30 mouse cellular contexts compared by ENCODE assay signal in the genomic region with DNA sequence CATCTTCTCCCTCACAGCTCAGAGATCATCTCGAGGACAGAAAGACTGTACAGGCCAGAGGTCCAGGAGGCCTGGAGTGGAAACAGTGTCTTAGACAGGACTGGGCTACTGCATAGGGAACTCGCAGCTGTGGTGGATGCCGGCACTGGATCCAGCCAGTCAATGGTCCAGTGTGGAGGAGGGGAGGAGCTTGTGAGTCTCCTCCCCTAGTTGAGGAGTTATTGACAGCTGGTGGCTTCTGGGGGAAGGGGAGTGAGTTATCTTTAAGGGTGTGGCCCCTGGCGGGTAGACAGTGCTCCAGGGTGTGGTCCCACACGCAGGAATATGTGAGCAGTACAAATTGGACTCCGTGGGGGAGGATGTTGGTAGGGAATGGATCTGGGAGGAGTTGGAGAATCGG. TPM values are rescaled to one million over a fixed set of nuclear protein-coding genes. Genes with fewer than 3 reads are reported as not detected.
DNase-seq lines count a peak whose midpoint lies in the region; ATAC-seq and TF ChIP-seq lines count a peak whose summit lies in the region.
"Had no signal": no experiment of that assay in that cellular context is flagged by ENCODE, and none has a peak within 500 bp of the region (broad histone marks: within the 10 kb centered on the region; RNA-seq: fewer than 3 reads in every experiment).

No protein-coding gene starts in this region.

- H3K9ac ChIP-seq in embryonic facial prominence, embryonic 15.5 days, result no peak overlapping the region
- H3K9ac ChIP-seq in liver, embryonic 12.5 days, result no peak overlapping the region
- H3K9ac ChIP-seq in stomach, postnatal 0 days (ENCODE audit: low read length), result no peak overlapping the region
- no peak overlapping the region for H3K9ac ChIP-seq in hindbrain, embryonic 14.5 days
- H3K9ac ChIP-seq: embryonic facial prominence, embryonic 12.5 days; forebrain, embryonic 15.5 days; hindbrain, embryonic 15.5 days; limb, embryonic 12.5 days; midbrain, embryonic 12.5 days; neural tube, embryonic 13.5 days had no signal

- peak; percentile 19; the same call in 1 of the 2 replicates for ATAC-seq in embryonic facial prominence, embryonic 15.5 days (ENCODE audit: insufficient number of reproducible peaks, low FRiP score, low TSS enrichment, low read depth)
- ATAC-seq in liver, embryonic 12.5 days, result peak; percentile 78
- ATAC-seq in stomach, postnatal 0 days (ENCODE audit: low FRiP score, low TSS enrichment), result 0 out of 2 replicates have a peak, but pooled peaks have one; percentile 35
- no peak for ATAC-seq in hindbrain, embryonic 14.5 days (ENCODE audit: low FRiP score)
- ATAC-seq: forebrain, embryonic 15.5 days; inflammation-experienced regulatory T-cells, adult 6 months; lung, postnatal 0 days had no signal

- 63% methylated on average over 7 of the region's 7 CpGs for WGBS in embryonic facial prominence, embryonic 15.5 days
- 76% methylated on average over 7 of the region's 7 CpGs for WGBS in embryonic facial prominence, embryonic 10.5 days
- WGBS in liver, embryonic 12.5 days (ENCODE audit: insufficient replicate concordance), result 43% methylated on average over 7 of the region's 7 CpGs
- WGBS in stomach, postnatal 0 days, result 64% methylated on average over 7 of the region's 7 CpGs
- WGBS in hindbrain, embryonic 14.5 days, result 67% methylated on average over 7 of the region's 7 CpGs

- no peaks in the 10 kb centered on the region for H3K36me3 ChIP-seq in embryonic facial prominence, embryonic 15.5 days
- no peaks in the 10 kb centered on the region for H3K36me3 ChIP-seq in embryonic facial prominence, embryonic 10.5 days (replicated peaks)
- H3K36me3 ChIP-seq in testis, adult 2 months (ENCODE audit: control insufficient read depth, insufficient read depth, low read length), result no peaks in the 10 kb centered on the region
- no peaks in the 10 kb centered on the region for H3K36me3 ChIP-seq in liver, embryonic 12.5 days
- no peaks in the 10 kb centered on the region for H3K36me3 ChIP-seq in stomach, postnatal 0 days (ENCODE audit: control insufficient read depth, insufficient read depth, low read length)
- no peaks in the 10 kb centered on the region for H3K36me3 ChIP-seq in hindbrain, embryonic 14.5 days (replicated peaks; ENCODE audit: control insufficient read depth, insufficient read depth)
- H3K36me3 ChIP-seq: embryonic facial prominence, embryonic 12.5 days; forebrain, embryonic 15.5 days; hindbrain, embryonic 15.5 days; limb, embryonic 12.5 days; midbrain, embryonic 12.5 days; neural tube, embryonic 13.5 days had no signal

- H3K27me3 ChIP-seq in embryonic facial prominence, embryonic 15.5 days, result no peaks in the 10 kb centered on the region
- H3K27me3 ChIP-seq in embryonic facial prominence, embryonic 10.5 days (replicated peaks; ENCODE audit: low read depth, poor library complexity, severe bottlenecking), result 0 out of 2 replicates have a peak, but pooled peaks cover 8% of the 10 kb centered on the region
- H3K27me3 ChIP-seq in testis, adult 2 months (ENCODE audit: control insufficient read depth, insufficient read depth, low read length), result no peaks in the 10 kb centered on the region
- H3K27me3 ChIP-seq in liver, embryonic 12.5 days (replicated peaks), result 0 out of 2 replicates have a peak, but pooled peaks cover 9% of the 10 kb centered on the region
- no peaks in the 10 kb centered on the region for H3K27me3 ChIP-seq in stomach, postnatal 0 days (ENCODE audit: control insufficient read depth, insufficient read depth, low read length)
- H3K27me3 ChIP-seq in hindbrain, embryonic 14.5 days (ENCODE audit: control insufficient read depth, insufficient read depth, low read length), result 0 out of 2 replicates have a peak, but pooled peaks cover 4% of the 10 kb centered on the region
- H3K27me3 ChIP-seq: forebrain, embryonic 15.5 days had no signal

- TF ChIP-seq POLR2A in testis, adult 2 months (IDR thresholded peaks at IDR 0.05; ENCODE audit: control insufficient read depth, low read depth, low read length), result no peak

- no peak for TF ChIP-seq CTCF in testis, adult 2 months (IDR thresholded peaks at IDR 0.05; ENCODE audit: control insufficient read depth, insufficient read depth, insufficient replicate concordance, low read depth, low read length)
- no peak for TF ChIP-seq CTCF in stomach, postnatal 0 days (IDR thresholded peaks at IDR 0.05; ENCODE audit: low read depth)

- H3K4me3 ChIP-seq in embryonic facial prominence, embryonic 15.5 days (replicated peaks), result no peak overlapping the region
- no peak overlapping the region for H3K4me3 ChIP-seq in embryonic facial prominence, embryonic 10.5 days
- H3K4me3 ChIP-seq in testis, adult 2 months (ENCODE audit: control insufficient read depth, low read depth, low read length), result peak overlapping the region; percentile 12; the same call in 1 of the 2 replicates
- H3K4me3 ChIP-seq in liver, embryonic 12.5 days, result no peak overlapping the region
- H3K4me3 ChIP-seq in stomach, postnatal 0 days (ENCODE audit: low read depth, low read length), result no peak overlapping the region
- H3K4me3 ChIP-seq in hindbrain, embryonic 14.5 days (replicated peaks; ENCODE audit: low read length), result no peak overlapping the region
- H3K4me3 ChIP-seq: embryonic facial prominence, embryonic 12.5 days; erythroblast, embryonic 14.5 days; forebrain, embryonic 15.5 days; hindbrain, embryonic 15.5 days; layer of hippocampus, adult 2 months; left cerebral cortex, adult 2 months; limb, embryonic 12.5 days; megakaryocyte, embryonic 14.5 days; midbrain, embryonic 12.5 days; neural tube, embryonic 13.5 days had no signal

- no peaks in the 10 kb centered on the region for H3K4me1 ChIP-seq in embryonic facial prominence, embryonic 15.5 days
- H3K4me1 ChIP-seq in embryonic facial prominence, embryonic 10.5 days, result no peaks in the 10 kb centered on the region
- peaks cover 4% of the 10 kb centered on the region for H3K4me1 ChIP-seq in testis, adult 2 months (ENCODE audit: control insufficient read depth, insufficient read depth, low read length)
- H3K4me1 ChIP-seq in liver, embryonic 12.5 days, result peaks cover 11% of the 10 kb centered on the region
- no peaks in the 10 kb centered on the region for H3K4me1 ChIP-seq in stomach, postnatal 0 days (replicated peaks; ENCODE audit: control insufficient read depth, insufficient read depth)
- H3K4me1 ChIP-seq in hindbrain, embryonic 14.5 days (replicated peaks; ENCODE audit: control insufficient read depth, insufficient read depth, low read length), result 0 out of 2 replicates have a peak, but pooled peaks cover 3% of the 10 kb centered on the region
- H3K4me1 ChIP-seq: embryonic facial prominence, embryonic 12.5 days; hindbrain, embryonic 15.5 days; limb, embryonic 12.5 days; megakaryocyte, embryonic 14.5 days; neural tube, embryonic 13.5 days had no signal

- no peaks in the 10 kb centered on the region for H3K9me3 ChIP-seq in embryonic facial prominence, embryonic 15.5 days (replicated peaks)
- no peaks in the 10 kb centered on the region for H3K9me3 ChIP-seq in embryonic facial prominence, embryonic 10.5 days
- H3K9me3 ChIP-seq in liver, embryonic 12.5 days (replicated peaks), result no peaks in the 10 kb centered on the region
- no peaks in the 10 kb centered on the region for H3K9me3 ChIP-seq in stomach, postnatal 0 days (ENCODE audit: control insufficient read depth, low read length)
- no peaks in the 10 kb centered on the region for H3K9me3 ChIP-seq in hindbrain, embryonic 14.5 days (ENCODE audit: control insufficient read depth, low read length)
- H3K9me3 ChIP-seq: embryonic facial prominence, embryonic 12.5 days; forebrain, embryonic 15.5 days; hindbrain, embryonic 15.5 days; limb, embryonic 12.5 days; midbrain, embryonic 12.5 days; neural tube, embryonic 13.5 days had no signal

- no peak for TF ChIP-seq EP300 in stomach, postnatal 0 days (optimal IDR thresholded peaks at IDR 0.05)

- H3K27ac ChIP-seq in embryonic facial prominence, embryonic 15.5 days (replicated peaks), result no peak overlapping the region
- no peak overlapping the region for H3K27ac ChIP-seq in embryonic facial prominence, embryonic 10.5 days (replicated peaks)
- no peak overlapping the region for H3K27ac ChIP-seq in testis, adult 2 months (ENCODE audit: control insufficient read depth, insufficient read depth, low read depth, low read length)
- no peak overlapping the region for H3K27ac ChIP-seq in liver, embryonic 12.5 days
- H3K27ac ChIP-seq in stomach, postnatal 0 days (replicated peaks), result no peak overlapping the region
- no peak overlapping the region for H3K27ac ChIP-seq in hindbrain, embryonic 14.5 days
- H3K27ac ChIP-seq: embryonic facial prominence, embryonic 12.5 days; forebrain, embryonic 15.5 days; hindbrain, embryonic 15.5 days; layer of hippocampus, adult 2 months; left cerebral cortex, adult 2 months; limb, embryonic 12.5 days; midbrain, embryonic 12.5 days; neural tube, embryonic 13.5 days had no signal

- DNase-seq in embryonic facial prominence, embryonic 10.5 days (ENCODE audit: low spot score), result no peak
- DNase-seq in testis, postnatal 10 days (ENCODE audit: low spot score), result no peak
- DNase-seq in stomach, postnatal 0 days (ENCODE audit: low spot score), result no peak
- no peak for DNase-seq in adrenal gland, postnatal 36 days
- no peak for DNase-seq in hindbrain, embryonic 14.5 days (ENCODE audit: low spot score)
- DNase-seq: adrenal gland, adult 8-10 months; cerebellum, adult 8-10 months; cerebellum, postnatal 36 days; kidney, adult 18-20 months; kidney, postnatal 36 days; lung, adult 18-20 months; lung, postnatal 4 days; thymus, postnatal 14 days had no signal

- no peak overlapping the region for H3K4me2 ChIP-seq in embryonic facial prominence, embryonic 15.5 days (replicated peaks)
- peak overlapping the region; percentile 25 for H3K4me2 ChIP-seq in liver, embryonic 12.5 days
- no peak overlapping the region for H3K4me2 ChIP-seq in stomach, postnatal 0 days (replicated peaks; ENCODE audit: low read depth)
- no peak overlapping the region for H3K4me2 ChIP-seq in hindbrain, embryonic 14.5 days (replicated peaks)
- H3K4me2 ChIP-seq: embryonic facial prominence, embryonic 12.5 days; forebrain, embryonic 15.5 days; hindbrain, embryonic 15.5 days; limb, embryonic 12.5 days; midbrain, embryonic 12.5 days; neural tube, embryonic 13.5 days had no signal

RNA-seq across cellular contexts. Expression of gene 4932438H23Rik, which starts 21.8 kb away (rescaled TPM):
- 0.41 and 1.0 TPM in 2 replicates for polyA plus RNA-seq in embryonic facial prominence, embryonic 15.5 days (2015; fragmentation: Nextera tagmentation; extraction: Ambion mirVana)
- polyA plus RNA-seq in embryonic facial prominence, embryonic 10.5 days (2016; fragmentation: Nextera tagmentation; extraction: Ambion mirVana), result 0.15 TPM in 1 of 2 replicates, not detected in the other
- polyA plus RNA-seq in testis, adult 2 months (2012; rRNA removed), result 37.7 and 38.8 TPM in 2 replicates
- polyA plus RNA-seq in liver, embryonic 12.5 days (2016; fragmentation: Nextera tagmentation; extraction: Ambion mirVana), result not detected in 2 replicates
- polyA plus RNA-seq in stomach, postnatal 0 days (2015; fragmentation: Nextera tagmentation; extraction: Ambion mirVana), result 0.04 and 0.10 TPM in 2 replicates
- total RNA-seq in adrenal gland, postnatal 36 days (2021), result not detected
- 0.76 and 1.5 TPM in 2 replicates for polyA plus RNA-seq in hindbrain, embryonic 14.5 days (2014; fragmentation: Nextera tagmentation; extraction: Ambion mirVana)
- total RNA-seq: MEL had no signal
- polyA plus RNA-seq: erythroblast, embryonic 14.5 days; heart, embryonic 16.5 days; limb, embryonic 12.5 days had no signal

Comparison
In these comparisons a context has a peak if more than half of its experiments do, and no peak if none do; other contexts are left out.
1. RNA of gene 4932438H23Rik, which starts 21.8 kb away (polyA plus RNA-seq): 37.7 to 38.8 TPM in testis, adult 2 months; 0.41 to 1.0 TPM in embryonic facial prominence, embryonic 15.5 days, 0.76 to 1.5 TPM in hindbrain, embryonic 14.5 days, 0.15 TPM in embryonic facial prominence, embryonic 10.5 days, 0.04 to 0.10 TPM in stomach, postnatal 0 days and not detected in liver, embryonic 12.5 days; every median in the first group is over 10 times any median in the second.